Mouse (Mus musculus) heart, adult 2 months (tissue): Measurements from ENCODE around the gene Tpgs1.
A peak's percentile ranks its signal among the peaks of the same experiment; 100 is the strongest.

Experiments
- CTCF ChIP-seq: fragments of 200-600 bp; IDR thresholded peaks from 2 replicates; pipeline ENCODE4 v1.8.1; 2022; ENCODE audit warnings: antibody characterized with exemption, mild to moderate bottlenecking, moderate library complexity
- POLR2A ChIP-seq: fragments of 200-500 bp; IDR thresholded peaks from 2 replicates; pipeline ENCODE4 v1.6.1; 2011; ENCODE audit warnings: mild to moderate bottlenecking, low read depth, low read length, control low read depth; ENCODE audit not compliant: insufficient read depth

GRCm38 (mm10) chr10:79649070-79649751 lies 20.0 kb upstream of the Tpgs1 start:
- TF ChIP-seq CTCF = peak; percentile 85
- no peak for TF ChIP-seq POLR2A
